Mouse (Mus musculus): ENCODE measurements around the gene Ifnz.
"Not testable (repeated sequence)": the region's sequence is repeated elsewhere in the genome, so short reads cannot be mapped to it uniquely, and the experiment has no call there.

Gene Ifnz

GRCm38 (mm10) chr4:88781831-88782230, at the start of gene Ifnz:
TSS of gene Ifnz (plus strand) at chr4:88782131.
- in situ Hi-C loops (cut with MboI; ENCODE audit: low pct_unique_long_range_greater_than_20kb in 1 of 2, low sequenced_read_pairs in 2 of 2, unreplicated experiment in 1 of 2): not testable (repeated sequence)

GRCm38 (mm10) chr4:88738480-88738879, 43.5 kb upstream of the Ifnz start:
- in situ Hi-C loops (cut with MboI; ENCODE audit: low pct_unique_long_range_greater_than_20kb in 1 of 2, low sequenced_read_pairs in 2 of 2, unreplicated experiment in 1 of 2): no loop called here

DNA sequence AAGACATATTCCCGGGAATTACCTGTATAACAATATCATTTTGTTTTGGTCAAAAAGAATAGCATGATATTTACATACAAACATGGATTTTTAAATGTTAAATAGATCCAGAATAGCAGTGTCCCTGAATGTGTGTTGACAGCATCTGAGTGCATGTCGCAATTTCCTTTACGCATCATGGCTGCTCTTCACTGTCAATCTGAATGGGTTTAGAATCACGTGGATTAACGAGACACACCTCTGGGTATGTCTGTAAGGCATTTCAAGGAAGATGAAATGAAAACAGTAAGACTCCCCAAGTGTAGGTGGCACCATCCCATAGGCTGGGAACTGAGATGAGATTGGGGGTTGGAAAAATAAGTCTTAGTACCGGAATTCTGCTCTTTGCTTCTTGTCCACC, 42.9 kb upstream of the Ifnz start:
- in situ Hi-C loops (cut with MboI; ENCODE audit: low pct_unique_long_range_greater_than_20kb in 1 of 2, low sequenced_read_pairs in 2 of 2, unreplicated experiment in 1 of 2): no loop called here

DNA sequence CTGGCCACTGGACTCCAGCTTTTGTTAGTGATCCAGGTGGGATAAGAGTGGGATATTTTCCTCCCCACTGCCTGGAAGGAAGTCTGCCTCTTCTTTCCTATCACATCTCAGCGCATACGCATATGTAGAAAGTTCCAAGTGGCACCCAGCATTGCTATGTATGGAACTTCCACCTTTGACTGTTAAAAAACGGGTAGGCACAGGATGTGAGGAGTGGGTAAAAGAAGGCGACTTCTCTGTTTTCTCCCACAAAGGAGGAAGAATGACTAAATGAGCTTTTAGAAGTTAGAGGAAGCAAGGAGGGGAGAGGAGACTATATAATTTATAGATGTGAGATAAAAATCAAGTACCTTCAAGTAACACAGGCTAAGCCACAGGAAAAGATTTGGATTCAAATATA, 40.5 kb upstream of the Ifnz start:
- in situ Hi-C loops (cut with MboI; ENCODE audit: low pct_unique_long_range_greater_than_20kb in 1 of 2, low sequenced_read_pairs in 2 of 2, unreplicated experiment in 1 of 2): no loop called here

DNA sequence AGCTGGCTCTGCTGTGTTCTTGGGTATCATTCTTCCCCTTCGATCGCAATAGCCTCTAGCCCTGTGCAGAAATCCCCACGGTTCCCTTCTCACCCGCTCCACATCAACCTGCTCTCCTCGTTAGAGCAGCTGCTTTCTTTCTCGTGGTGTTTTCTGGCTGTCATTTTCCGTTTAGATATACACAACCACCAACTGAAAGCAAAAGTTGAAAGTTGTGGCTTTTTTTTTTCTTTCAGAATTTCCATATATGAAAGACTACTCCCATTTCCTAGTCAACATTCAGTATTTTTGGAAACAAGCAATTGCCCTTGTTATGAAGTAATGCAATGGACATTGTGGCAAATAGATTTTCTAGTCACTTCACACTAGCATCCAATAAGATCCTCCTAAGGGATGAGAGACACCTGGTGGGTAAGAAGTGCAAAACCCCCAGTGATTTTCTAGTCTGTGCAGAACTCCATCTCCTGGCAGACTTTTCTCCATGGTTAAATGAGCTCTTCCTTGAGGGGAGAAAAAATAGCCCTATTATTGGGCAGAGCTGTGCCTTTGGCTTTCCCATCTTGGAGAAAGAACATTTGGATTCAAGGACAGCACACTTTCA, 39.1 kb upstream of the Ifnz start:
- in situ Hi-C loops (cut with MboI; ENCODE audit: low pct_unique_long_range_greater_than_20kb in 1 of 2, low sequenced_read_pairs in 2 of 2, unreplicated experiment in 1 of 2): no loop called here

GRCm38 (mm10) chr4:88744207-88744606, 37.7 kb upstream of the Ifnz start:
- in situ Hi-C loops (cut with MboI; ENCODE audit: low pct_unique_long_range_greater_than_20kb in 1 of 2, low sequenced_read_pairs in 2 of 2, unreplicated experiment in 1 of 2): no loop called here

GRCm38 (mm10) chr4:88749926-88750325, 32.0 kb upstream of the Ifnz start:
- in situ Hi-C loops (cut with MboI; ENCODE audit: low pct_unique_long_range_greater_than_20kb in 1 of 2, low sequenced_read_pairs in 2 of 2, unreplicated experiment in 1 of 2): no loop called here

DNA sequence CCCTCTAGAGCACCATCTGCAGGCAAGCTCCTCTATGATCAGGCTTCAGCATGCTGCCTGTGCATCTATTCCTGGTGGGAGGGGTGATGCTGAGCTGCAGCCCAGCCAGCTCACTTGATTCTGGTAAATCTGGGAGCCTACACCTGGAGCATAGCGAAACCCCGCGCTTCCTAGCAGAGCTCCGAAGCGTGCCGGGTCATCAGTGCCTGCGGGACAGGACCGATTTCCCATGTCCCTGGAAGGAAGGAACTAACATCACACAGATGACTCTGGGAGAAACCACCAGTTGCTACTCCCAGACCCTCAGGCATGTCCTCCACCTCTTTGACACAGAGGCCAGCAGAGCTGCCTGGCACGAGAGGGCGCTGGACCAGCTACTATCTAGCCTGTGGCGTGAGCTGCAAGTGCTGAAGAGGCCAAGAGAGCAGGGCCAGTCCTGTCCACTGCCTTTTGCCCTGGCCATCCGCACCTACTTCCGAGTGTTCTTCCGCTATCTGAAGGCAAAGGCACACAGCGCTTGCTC, 27.1 kb upstream of the Ifnz start, which contains the start of gene Gm13271:
TSS of gene Gm13271 (plus strand) at position 51 of the 523 bp plus-strand sequence.
- in situ Hi-C loops (cut with MboI; ENCODE audit: low pct_unique_long_range_greater_than_20kb in 1 of 2, low sequenced_read_pairs in 2 of 2, unreplicated experiment in 1 of 2): not testable (repeated sequence)

GRCm38 (mm10) chr4:88756581-88757513, 25.1 kb upstream of the Ifnz start:
- in situ Hi-C loops (cut with MboI; ENCODE audit: low pct_unique_long_range_greater_than_20kb in 1 of 2, low sequenced_read_pairs in 2 of 2, unreplicated experiment in 1 of 2): not testable (repeated sequence)

DNA sequence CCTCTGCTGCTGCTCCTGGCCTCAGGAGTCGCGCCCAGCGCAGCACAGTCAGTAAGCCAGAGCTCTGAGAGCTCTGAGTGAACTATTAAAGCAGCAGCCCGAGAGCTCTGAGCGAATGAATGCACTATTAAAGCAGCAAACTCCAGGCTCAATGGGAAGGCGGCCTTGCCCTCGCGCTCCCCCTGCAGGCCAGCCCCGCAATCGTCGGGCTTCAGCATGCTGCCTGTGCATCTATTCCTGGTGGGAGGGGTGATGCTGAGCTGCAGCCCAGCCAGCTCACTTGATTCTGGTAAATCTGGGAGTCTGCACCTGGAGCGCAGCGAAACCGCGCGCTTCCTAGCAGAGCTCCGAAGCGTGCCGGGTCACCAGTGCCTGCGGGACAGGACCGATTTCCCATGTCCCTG, 24.3 kb upstream of the Ifnz start:
- in situ Hi-C loops (cut with MboI; ENCODE audit: low pct_unique_long_range_greater_than_20kb in 1 of 2, low sequenced_read_pairs in 2 of 2, unreplicated experiment in 1 of 2): not testable (repeated sequence)

DNA sequence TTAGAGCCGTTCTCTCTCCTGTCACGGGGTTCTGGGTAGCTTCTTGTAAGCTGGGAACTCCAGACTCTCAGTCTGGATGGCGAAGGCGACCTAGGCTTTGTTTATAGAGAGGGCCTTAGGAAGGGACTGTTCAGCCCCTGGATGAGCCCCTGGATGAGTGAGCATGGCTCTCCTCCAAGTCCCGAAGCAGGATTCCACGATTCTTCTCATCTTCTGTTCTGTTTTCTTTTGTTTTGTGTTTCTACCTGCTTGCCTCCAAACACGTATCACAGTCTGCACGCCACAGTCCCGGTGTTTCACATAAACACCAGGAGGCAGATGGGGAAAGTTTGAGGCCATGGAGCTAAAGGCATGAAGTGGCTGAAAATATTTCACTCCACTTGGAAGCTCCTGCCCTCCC, 23.2 kb upstream of the Ifnz start:
- in situ Hi-C loops (cut with MboI; ENCODE audit: low pct_unique_long_range_greater_than_20kb in 1 of 2, low sequenced_read_pairs in 2 of 2, unreplicated experiment in 1 of 2): not testable (repeated sequence)

- in situ Hi-C loops (cut with MboI; ENCODE audit: low pct_unique_long_range_greater_than_20kb in 1 of 2, low sequenced_read_pairs in 2 of 2, unreplicated experiment in 1 of 2): not testable (repeated sequence)
Measured at GRCm38 (mm10) chr4:88759610-88760268, 22.2 kb upstream of the Ifnz start, which contains the start of gene Gm13283. TSS of gene Gm13283 (plus strand) at chr4:88760119.

GRCm38 (mm10) chr4:88760431-88760830, 21.5 kb upstream of the Ifnz start:
- in situ Hi-C loops (cut with MboI; ENCODE audit: low pct_unique_long_range_greater_than_20kb in 1 of 2, low sequenced_read_pairs in 2 of 2, unreplicated experiment in 1 of 2): not testable (repeated sequence)

- in situ Hi-C loops (cut with MboI; ENCODE audit: low pct_unique_long_range_greater_than_20kb in 1 of 2, low sequenced_read_pairs in 2 of 2, unreplicated experiment in 1 of 2): not testable (repeated sequence)
Measured at GRCm38 (mm10) chr4:88761776-88762175, 20.2 kb upstream of the Ifnz start.

GRCm38 (mm10) chr4:88762341-88762740, 19.6 kb upstream of the Ifnz start:
- in situ Hi-C loops (cut with MboI; ENCODE audit: low pct_unique_long_range_greater_than_20kb in 1 of 2, low sequenced_read_pairs in 2 of 2, unreplicated experiment in 1 of 2): not testable (repeated sequence)

- in situ Hi-C loops (cut with MboI; ENCODE audit: low pct_unique_long_range_greater_than_20kb in 1 of 2, low sequenced_read_pairs in 2 of 2, unreplicated experiment in 1 of 2): not testable (repeated sequence)
Measured at GRCm38 (mm10) chr4:88763384-88764018, 18.4 kb upstream of the Ifnz start.

GRCm38 (mm10) chr4:88773534-88773933, 8.4 kb upstream of the Ifnz start, which contains the start of gene Gm13290:
TSS of gene Gm13290 (plus strand) at chr4:88773834.
- in situ Hi-C loops (cut with MboI; ENCODE audit: low pct_unique_long_range_greater_than_20kb in 1 of 2, low sequenced_read_pairs in 2 of 2, unreplicated experiment in 1 of 2): not testable (repeated sequence)

DNA sequence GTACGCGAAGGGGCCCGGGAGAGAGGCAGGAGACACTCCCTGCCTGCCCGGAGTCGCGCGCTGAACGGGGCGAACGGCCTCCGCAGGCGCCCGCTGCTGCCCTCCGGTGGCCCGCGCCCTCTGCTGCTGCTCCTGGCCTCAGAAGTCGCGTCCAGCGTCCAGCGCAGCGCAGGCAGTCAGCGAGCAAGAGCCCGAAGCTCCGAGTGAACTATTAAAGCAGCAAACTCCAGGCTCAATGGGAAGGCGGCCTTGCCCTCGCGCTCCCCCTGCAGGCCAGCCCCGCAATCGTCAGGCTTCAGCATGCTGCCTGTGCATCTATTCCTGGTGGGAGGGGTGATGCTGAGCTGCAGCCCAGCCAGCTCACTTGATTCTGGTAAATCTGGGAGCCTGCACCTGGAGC, 5.3 kb upstream of the Ifnz start, which contains the start of gene Gm13289:
TSS of gene Gm13289 (plus strand) at position 301 of the 400 bp plus-strand sequence.
- in situ Hi-C loops (cut with MboI; ENCODE audit: low pct_unique_long_range_greater_than_20kb in 1 of 2, low sequenced_read_pairs in 2 of 2, unreplicated experiment in 1 of 2): not testable (repeated sequence)
